Mouse (Mus musculus) left cerebral cortex, adult 11 months (tissue): ENCODE data around the gene Tbc1d22a.

Experiments
- DNase-seq: peaks from one replicate; pipeline ENCODE4 v3.0.0; 2022; ENCODE audit warnings: low spot score

Gene Tbc1d22a

GRCm38 (mm10) chr15:86409352-86409751, 195.1 kb downstream of the Tbc1d22a start:
- no peak for DNase-seq

- DNase-seq = no peak
Measured at GRCm38 (mm10) chr15:86411532-86412080, 197.3 kb downstream of the Tbc1d22a start.

GRCm38 (mm10) chr15:86415951-86416350, 201.7 kb downstream of the Tbc1d22a start:
- no peak for DNase-seq

- no peak for DNase-seq
Measured at GRCm38 (mm10) chr15:86418436-86418835, 204.2 kb downstream of the Tbc1d22a start.

GRCm38 (mm10) chr15:86419620-86420019, 205.4 kb downstream of the Tbc1d22a start:
- peak; percentile 15 for DNase-seq

- DNase-seq = no peak
Measured at GRCm38 (mm10) chr15:86422858-86423257, 208.6 kb downstream of the Tbc1d22a start.

- DNase-seq = no peak
Measured at GRCm38 (mm10) chr15:86423884-86424283, 209.6 kb downstream of the Tbc1d22a start.

GRCm38 (mm10) chr15:86424971-86425370, 210.7 kb downstream of the Tbc1d22a start:
- DNase-seq = no peak

- no peak for DNase-seq
Measured at GRCm38 (mm10) chr15:86426364-86427000, 212.2 kb downstream of the Tbc1d22a start.

- no peak for DNase-seq
Measured at GRCm38 (mm10) chr15:86427439-86427838, 213.2 kb downstream of the Tbc1d22a start.

GRCm38 (mm10) chr15:86428496-86428895, 214.2 kb downstream of the Tbc1d22a start:
- no peak for DNase-seq

GRCm38 (mm10) chr15:86429766-86430335, 215.6 kb downstream of the Tbc1d22a start:
- no peak for DNase-seq

- DNase-seq = no peak
Measured at GRCm38 (mm10) chr15:86431539-86432080, 217.4 kb downstream of the Tbc1d22a start.

GRCm38 (mm10) chr15:86432791-86433190, 218.5 kb downstream of the Tbc1d22a start:
- no peak for DNase-seq

GRCm38 (mm10) chr15:86433378-86433777, 219.1 kb downstream of the Tbc1d22a start:
- DNase-seq = no peak

- no peak for DNase-seq
Measured at GRCm38 (mm10) chr15:86434241-86434640, 220.0 kb downstream of the Tbc1d22a start.

- DNase-seq = no peak
Measured at GRCm38 (mm10) chr15:86437346-86437745, 223.1 kb downstream of the Tbc1d22a start.

- DNase-seq = no peak
Measured at GRCm38 (mm10) chr15:86439015-86439796, 224.9 kb downstream of the Tbc1d22a start.

- no peak for DNase-seq
Measured at GRCm38 (mm10) chr15:86444271-86444670, 230.0 kb downstream of the Tbc1d22a start.

GRCm38 (mm10) chr15:86446064-86446463, 231.8 kb downstream of the Tbc1d22a start:
- no peak for DNase-seq

- DNase-seq = no peak
Measured at GRCm38 (mm10) chr15:86447251-86447650, 233.0 kb downstream of the Tbc1d22a start.

- no peak for DNase-seq
Measured at GRCm38 (mm10) chr15:86449236-86449635, 235.0 kb downstream of the Tbc1d22a start.

GRCm38 (mm10) chr15:86449794-86450193, 235.5 kb downstream of the Tbc1d22a start:
- no peak for DNase-seq
